Mouse (Mus musculus) embryonic fibroblast, embryonic 13.5 days (primary cell): ENCODE results near the gene Glg1. TPM values are rescaled to one million over a fixed set of nuclear protein-coding genes. Genes with fewer than 3 reads are reported as not detected.
A peak's percentile ranks its signal among the peaks of the same experiment; 100 is the strongest.
"Not testable (repeated sequence)": the region's sequence is repeated elsewhere in the genome, so short reads cannot be mapped to it uniquely, and the experiment has no call there.

Experiments
- H3K27ac ChIP-seq: 2 replicates; pipeline ENCODE4 v1.5.1; 2012; ENCODE audit warnings: low read length, control low read depth, inconsistent platforms; ENCODE audit not compliant: insufficient read depth
- H3K4me1 ChIP-seq: 2 replicates; pipeline ENCODE4 v1.6.1; 2011; ENCODE audit warnings: low read length; ENCODE audit not compliant: control insufficient read depth, insufficient read depth
- H3K4me3 ChIP-seq: 2 replicates; pipeline ENCODE4 v1.5.1; 2011; ENCODE audit warnings: mild to moderate bottlenecking, control low read depth, low read length; ENCODE audit not compliant: insufficient read depth
- CTCF ChIP-seq: IDR thresholded peaks from 2 replicates; pipeline ENCODE4 v1.5.1; 2011; ENCODE audit warnings: mild to moderate bottlenecking, control low read depth, low read length, moderate library complexity, borderline replicate concordance; ENCODE audit not compliant: insufficient read depth
- POLR2A ChIP-seq: IDR thresholded peaks from 2 replicates; pipeline ENCODE4 v1.6.1; 2011; ENCODE audit warnings: low read depth, mild to moderate bottlenecking, control low read depth, low read length, moderate library complexity
- polyA plus RNA-seq: library from polyadenylated mRNA; stranded (reverse); fragments of >200 nt; gene quantifications from 2 replicates; pipeline ENCODE4 v1.2.4, GENCODE M21; 2011; ENCODE audit warnings: low read depth; ENCODE audit not compliant: missing spikeins, insufficient read length

Gene Glg1
- polyA plus RNA-seq, 1 experiment = 130 TPM

DNA sequence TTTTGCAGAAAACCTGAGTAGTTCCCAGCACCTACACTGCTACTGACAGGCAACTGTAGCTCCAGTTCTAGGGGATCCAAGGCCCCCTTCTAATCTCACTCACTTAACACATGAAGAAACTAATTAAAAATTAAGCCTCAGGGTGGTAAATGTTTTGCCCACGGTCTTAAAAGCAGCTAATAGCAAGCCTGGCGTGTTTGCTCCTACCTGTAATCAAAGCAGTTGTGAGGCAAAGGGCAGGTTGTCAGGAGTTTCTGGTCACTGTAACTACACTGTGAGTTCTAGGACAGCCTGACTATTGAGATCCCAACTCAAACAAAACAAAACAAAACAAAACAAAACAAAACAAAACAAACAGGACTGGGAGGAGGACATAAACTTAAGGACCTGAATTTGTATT, 8.9 kb downstream of the Glg1 start:
- Histone ChIP-seq H3K27ac (no peak overlapping the region), H3K4me3 (no peak overlapping the region), H3K4me1 (no peaks in the 10 kb centered on the region)
- TF ChIP-seq POLR2A (no peak), CTCF (no peak)

DNA sequence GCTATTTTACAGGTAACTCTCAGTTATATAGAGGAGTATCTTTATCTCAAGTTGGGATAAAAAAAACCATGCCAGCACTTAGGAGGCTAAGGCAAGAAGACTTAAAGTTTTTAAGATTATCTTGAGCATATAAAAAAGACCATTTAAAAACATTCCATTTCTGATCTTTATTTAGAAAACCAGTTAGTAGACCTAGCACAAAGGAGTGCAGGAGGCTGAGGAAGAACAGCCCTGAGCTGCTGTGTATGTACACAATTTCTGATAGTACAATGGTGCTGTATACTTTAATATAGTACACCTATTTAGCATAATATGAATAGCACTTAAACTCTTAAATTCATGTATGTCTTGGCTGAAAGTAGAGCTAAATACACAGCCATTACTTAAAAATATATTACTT, 10.9 kb downstream of the Glg1 start:
- no peak for TF ChIP-seq POLR2A
- TF ChIP-seq CTCF = no peak
- Histone ChIP-seq H3K27ac (no peak overlapping the region), H3K4me1 (no peaks in the 10 kb centered on the region), H3K4me3 (no peak overlapping the region)

DNA sequence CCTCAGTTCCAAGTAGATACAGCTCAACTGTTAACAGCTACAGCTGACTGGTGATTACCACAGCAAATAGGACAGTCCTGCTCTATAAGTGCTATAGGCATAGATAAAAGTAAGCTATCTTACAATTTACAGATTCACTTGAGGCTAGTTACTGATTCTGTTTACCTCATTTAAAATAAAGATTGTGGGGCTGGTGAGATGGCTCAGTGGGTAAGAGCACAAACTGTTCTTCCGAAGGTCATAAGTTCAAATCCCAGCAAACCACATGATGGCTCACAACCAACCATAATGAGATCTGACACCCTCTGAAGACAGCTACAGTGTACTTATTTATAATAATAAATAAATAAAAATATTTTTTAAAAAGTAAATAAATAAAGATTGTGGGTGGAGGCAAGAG, 12.2 kb downstream of the Glg1 start:
- not testable (repeated sequence) for H3K4me1 ChIP-seq, H3K27ac ChIP-seq, H3K4me3 ChIP-seq

DNA sequence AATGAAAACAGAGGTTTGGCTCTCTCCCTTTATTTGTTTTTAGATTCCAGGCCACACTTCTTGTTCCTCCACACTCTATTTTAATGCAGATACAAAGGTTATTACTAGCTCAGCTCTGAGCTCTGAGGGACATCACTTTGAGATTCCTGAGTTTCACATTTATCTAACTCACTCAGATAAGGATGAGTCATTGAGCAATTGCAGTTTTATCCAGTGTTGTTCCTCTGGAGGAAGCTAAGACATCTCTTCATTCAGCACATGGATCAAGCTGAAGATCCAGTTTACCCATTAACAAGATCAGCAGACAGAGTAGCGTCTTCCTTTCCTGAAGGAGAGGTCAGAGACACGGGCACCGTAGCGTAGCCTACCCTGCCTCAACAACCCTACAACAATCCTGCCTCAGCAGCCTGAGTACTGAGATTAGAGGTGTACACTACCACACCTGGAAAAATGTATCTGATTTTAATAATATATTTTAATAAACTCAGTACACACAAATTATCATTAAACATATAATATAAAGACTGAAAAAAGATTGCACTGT, 12.7 kb downstream of the Glg1 start:
- no peak overlapping the region for H3K4me3 ChIP-seq
- H3K27ac ChIP-seq = no peak overlapping the region
- TF ChIP-seq POLR2A = no peak
- no peak for TF ChIP-seq CTCF
- no peaks in the 10 kb centered on the region for H3K4me1 ChIP-seq

DNA sequence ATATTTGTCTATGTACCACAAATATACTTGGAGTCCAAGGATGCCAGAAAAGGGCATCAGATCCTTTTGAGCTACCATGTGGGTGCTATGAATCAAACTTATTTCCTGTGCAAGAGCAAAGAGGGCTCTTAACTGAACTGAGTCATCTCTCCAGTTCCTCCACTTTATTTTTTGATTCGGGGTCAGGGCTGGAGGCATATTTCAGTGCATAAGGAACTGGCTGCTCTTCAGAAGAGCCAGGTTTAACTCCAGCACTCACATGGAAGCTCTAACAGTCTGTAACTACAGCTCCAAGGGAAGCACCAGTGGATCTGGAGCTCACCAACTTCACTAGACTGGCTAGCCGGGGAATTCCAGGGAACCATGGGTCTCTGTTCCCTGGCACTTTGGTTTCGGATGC, 21.7 kb downstream of the Glg1 start:
- TF ChIP-seq CTCF (no peak), POLR2A (no peak)
- Histone ChIP-seq H3K27ac (peak overlapping the region; percentile 35), H3K4me1 (peaks cover 10% of the 10 kb centered on the region; the same call in 1 of the 2 replicates), H3K4me3 (no peak overlapping the region)

DNA sequence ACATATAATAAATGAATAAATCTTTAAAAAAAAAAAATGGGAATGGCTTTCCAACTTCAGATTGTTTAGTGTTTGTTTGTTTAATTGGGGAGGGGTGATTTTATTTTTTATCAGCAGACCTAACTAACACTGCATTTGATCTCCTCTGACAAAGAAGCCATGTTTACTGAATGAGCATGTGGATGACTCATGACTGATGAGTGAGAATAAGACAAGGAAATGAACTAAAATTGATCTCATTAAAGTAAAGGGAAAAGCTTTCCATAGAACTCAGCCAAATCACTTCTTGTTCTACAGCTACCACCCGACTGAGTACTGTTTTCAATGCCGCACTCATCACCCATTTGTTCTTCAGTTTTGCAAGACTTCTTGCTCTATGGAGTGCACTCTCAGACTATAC, 25.3 kb downstream of the Glg1 start:
- H3K4me1 ChIP-seq = peaks cover 15% of the 10 kb centered on the region
- no peak overlapping the region for H3K4me3 ChIP-seq
- TF ChIP-seq POLR2A (no peak), CTCF (no peak)
- no peak overlapping the region; the same call in 1 of the 2 replicates for H3K27ac ChIP-seq

DNA sequence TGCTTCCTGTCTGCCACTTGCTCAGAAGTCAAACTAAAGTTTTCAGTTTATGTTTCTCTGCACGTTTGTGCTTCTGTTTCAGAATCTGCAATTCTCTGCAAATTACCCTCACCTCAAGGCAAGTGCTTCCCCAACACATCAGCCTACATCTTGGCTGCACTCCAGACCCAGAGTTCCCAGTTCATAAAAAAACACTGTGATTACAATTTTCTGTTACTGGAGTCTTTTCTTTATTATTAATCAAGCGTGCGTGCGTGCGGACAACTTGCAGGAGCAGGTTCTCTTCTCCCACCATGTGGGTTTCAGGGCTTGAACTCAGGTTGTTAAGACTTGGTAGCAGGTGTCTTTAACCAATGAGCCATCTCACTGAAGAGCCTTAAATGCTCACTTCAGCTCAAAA, 34.9 kb downstream of the Glg1 start:
- no peak for TF ChIP-seq POLR2A
- Histone ChIP-seq H3K4me3 (no peak overlapping the region), H3K27ac (no peak overlapping the region), H3K4me1 (peaks cover 3% of the 10 kb centered on the region)

DNA sequence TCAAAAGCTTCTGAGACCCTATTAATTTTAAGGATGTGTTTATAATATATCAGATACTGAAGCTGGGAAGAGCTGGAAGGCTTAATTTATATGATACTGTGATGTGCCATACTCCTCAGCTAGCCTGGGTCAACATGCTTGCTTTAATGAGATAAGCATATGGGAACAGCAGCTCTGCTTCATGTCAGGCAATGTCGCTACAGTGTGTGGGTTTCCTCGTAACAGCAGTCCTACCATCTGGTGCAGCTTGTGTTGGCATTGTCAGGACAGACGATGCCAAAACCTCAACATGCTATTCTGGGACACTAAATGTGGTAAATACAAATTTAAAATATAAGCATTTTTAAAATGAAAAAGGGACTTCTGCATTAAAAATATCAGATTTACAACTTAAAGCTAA, 40.9 kb downstream of the Glg1 start:
- no peaks in the 10 kb centered on the region for H3K4me1 ChIP-seq
- H3K27ac ChIP-seq = no peak overlapping the region
- TF ChIP-seq POLR2A (no peak), CTCF (no peak)
- no peak overlapping the region for H3K4me3 ChIP-seq

DNA sequence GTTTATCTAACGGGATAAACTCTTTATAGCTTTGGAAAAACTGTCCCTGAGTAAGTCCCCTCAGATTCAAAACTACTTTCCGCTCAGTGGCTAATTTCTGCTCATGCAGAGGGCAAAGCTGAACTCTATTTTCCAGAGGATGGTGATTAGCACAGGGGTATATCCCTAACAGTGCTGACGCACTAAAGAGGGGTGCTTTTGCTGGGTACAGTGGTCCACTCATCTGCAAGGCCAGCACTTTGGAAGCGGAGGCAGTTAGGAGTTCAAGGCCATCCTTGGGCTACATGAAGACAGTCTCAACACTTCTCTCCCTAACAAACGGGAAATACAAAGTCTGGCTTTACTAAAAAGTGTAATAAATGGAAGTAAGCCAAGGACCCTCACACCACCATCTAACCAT, 45.6 kb downstream of the Glg1 start:
- Histone ChIP-seq H3K4me1 (peaks cover 6% of the 10 kb centered on the region; the same call in 1 of the 2 replicates), H3K4me3 (no peak overlapping the region), H3K27ac (no peak overlapping the region)
- TF ChIP-seq CTCF (no peak), POLR2A (no peak)

DNA sequence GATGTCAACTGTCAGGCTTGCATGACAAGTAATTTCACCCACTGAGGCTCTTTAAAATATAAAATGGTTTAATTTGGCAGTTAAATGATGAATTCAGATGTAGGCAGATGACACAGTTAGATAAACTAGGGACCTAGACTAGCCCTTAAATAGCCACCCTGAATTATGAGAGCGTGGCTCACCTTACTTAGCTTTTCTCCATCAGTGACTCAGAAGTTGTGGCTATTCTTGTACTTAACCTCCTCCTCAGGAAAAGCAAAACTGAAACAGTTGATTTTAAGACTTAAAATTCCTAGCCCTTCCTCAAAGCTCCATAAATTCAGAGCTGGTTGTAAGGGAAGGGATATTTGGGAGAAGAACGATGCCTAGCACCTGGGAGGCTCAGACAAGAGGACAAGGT, 47.8 kb downstream of the Glg1 start:
- TF ChIP-seq POLR2A = no peak
- no peak for TF ChIP-seq CTCF
- H3K27ac ChIP-seq = no peak overlapping the region
- H3K4me1 ChIP-seq = peaks cover 6% of the 10 kb centered on the region; the same call in 1 of the 2 replicates
- H3K4me3 ChIP-seq = no peak overlapping the region

DNA sequence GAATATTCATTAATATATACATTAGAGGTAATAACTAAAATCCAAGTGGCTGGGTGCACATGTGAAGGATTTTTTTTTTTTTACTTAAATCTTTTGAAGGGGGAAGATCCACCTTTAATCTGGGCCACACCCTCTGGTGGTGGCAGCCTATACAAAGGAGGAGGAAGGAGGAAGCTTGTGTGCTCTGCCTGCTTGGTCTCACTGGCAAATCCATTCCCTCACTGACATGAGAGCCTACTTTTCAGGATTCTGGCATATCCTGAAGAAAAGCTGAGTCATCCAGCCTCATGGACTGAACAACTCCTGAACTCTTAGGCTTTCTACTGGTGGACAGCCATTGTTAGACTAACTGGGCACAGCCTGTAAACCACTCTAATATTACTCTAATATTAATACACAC, 49.1 kb downstream of the Glg1 start:
- no peak for TF ChIP-seq POLR2A
- TF ChIP-seq CTCF = no peak
- peaks cover 6% of the 10 kb centered on the region; the same call in 1 of the 2 replicates for H3K4me1 ChIP-seq
- no peak overlapping the region for H3K4me3 ChIP-seq
- H3K27ac ChIP-seq = no peak overlapping the region
